Mouse (Mus musculus): ENCODE data around the gene Necap2. TPM values are rescaled to one million over a fixed set of nuclear protein-coding genes. Genes with fewer than 3 reads are reported as not detected.

Necap2 gene
- polyA plus RNA-seq, 1 experiment, result 22.6 TPM

DNA sequence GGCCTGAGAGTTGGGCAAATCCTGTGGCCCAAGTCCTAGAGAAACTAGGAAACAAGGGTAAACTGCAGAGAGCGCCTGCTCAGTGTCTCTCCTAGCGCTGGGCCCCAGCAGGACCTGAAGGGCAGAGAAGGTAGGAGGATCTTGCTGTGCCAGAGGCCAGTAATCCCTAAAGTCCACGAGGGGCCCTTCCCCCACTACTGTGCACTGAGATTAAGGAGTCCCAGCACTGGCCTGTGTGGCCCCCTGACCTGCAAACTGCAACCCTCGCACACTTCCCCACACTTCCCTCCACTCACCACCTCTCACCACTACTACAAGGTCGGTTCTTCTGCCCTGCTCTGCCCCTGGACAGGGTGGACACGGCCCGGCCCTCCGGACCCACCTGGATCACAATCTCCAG lies 25.0 kb downstream of the Necap2 start:
- Histone ChIP-seq H3K36me3 (ENCODE audit: control insufficient read depth) (no peaks in the 10 kb centered on the region), H3K4me3 (replicated peaks) (no peak overlapping the region), H3K9me3 (ENCODE audit: control insufficient read depth, low read length) (no peaks in the 10 kb centered on the region), H3K4me1 (ENCODE audit: control insufficient read depth) (no peaks in the 10 kb centered on the region; the same call in 1 of the 2 replicates), H3K27me3 (ENCODE audit: control insufficient read depth) (no peaks in the 10 kb centered on the region)
- TF ChIP-seq GATA1 (IDR thresholded peaks at IDR 0.05; ENCODE audit: low read length), result no peak
- TF ChIP-seq TAL1 (IDR thresholded peaks at IDR 0.05; ENCODE audit: low read length), result no peak

GRCm38 (mm10) chr4:141052442-141052841 lies 25.7 kb downstream of the Necap2 start:
- Histone ChIP-seq H3K4me1 (ENCODE audit: control insufficient read depth) (no peaks in the 10 kb centered on the region; the same call in 1 of the 2 replicates), H3K9me3 (ENCODE audit: control insufficient read depth, low read length) (no peaks in the 10 kb centered on the region), H3K27me3 (ENCODE audit: control insufficient read depth) (no peaks in the 10 kb centered on the region), H3K36me3 (ENCODE audit: control insufficient read depth) (no peaks in the 10 kb centered on the region), H3K4me3 (replicated peaks) (no peak overlapping the region)
- TF ChIP-seq GATA1 (IDR thresholded peaks at IDR 0.05; ENCODE audit: low read length), result no peak
- no peak for TF ChIP-seq TAL1 (IDR thresholded peaks at IDR 0.05; ENCODE audit: low read length)

DNA sequence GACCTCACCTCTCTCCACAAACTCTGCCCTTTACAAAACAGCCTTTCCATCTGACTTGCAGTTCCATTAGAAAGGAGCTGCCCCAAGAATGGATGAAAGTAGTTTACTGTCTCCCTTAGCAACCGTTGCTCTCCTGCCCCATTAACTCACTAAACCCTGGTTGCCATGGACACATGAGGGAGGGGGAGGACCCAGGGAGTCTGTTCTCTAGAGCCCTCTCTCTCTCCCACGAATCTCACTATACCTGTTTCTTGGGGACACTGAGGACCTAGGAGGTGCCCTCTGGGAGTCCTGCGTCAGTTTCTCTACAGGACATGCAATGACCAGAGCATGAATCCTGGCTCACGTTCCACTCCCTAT lies 28.7 kb downstream of the Necap2 start:
- no peaks in the 10 kb centered on the region; the same call in 1 of the 2 replicates for H3K36me3 ChIP-seq (ENCODE audit: control insufficient read depth)
- no peaks in the 10 kb centered on the region for H3K27me3 ChIP-seq (ENCODE audit: control insufficient read depth)
- H3K4me1 ChIP-seq (ENCODE audit: control insufficient read depth), result no peaks in the 10 kb centered on the region; the same call in 1 of the 2 replicates
- TF ChIP-seq TAL1 (IDR thresholded peaks at IDR 0.05; ENCODE audit: low read length), result no peak
- TF ChIP-seq GATA1 (IDR thresholded peaks at IDR 0.05; ENCODE audit: low read length), result no peak
- H3K9me3 ChIP-seq (ENCODE audit: control insufficient read depth, low read length), result no peaks in the 10 kb centered on the region
- no peak overlapping the region for H3K4me3 ChIP-seq (replicated peaks)

DNA sequence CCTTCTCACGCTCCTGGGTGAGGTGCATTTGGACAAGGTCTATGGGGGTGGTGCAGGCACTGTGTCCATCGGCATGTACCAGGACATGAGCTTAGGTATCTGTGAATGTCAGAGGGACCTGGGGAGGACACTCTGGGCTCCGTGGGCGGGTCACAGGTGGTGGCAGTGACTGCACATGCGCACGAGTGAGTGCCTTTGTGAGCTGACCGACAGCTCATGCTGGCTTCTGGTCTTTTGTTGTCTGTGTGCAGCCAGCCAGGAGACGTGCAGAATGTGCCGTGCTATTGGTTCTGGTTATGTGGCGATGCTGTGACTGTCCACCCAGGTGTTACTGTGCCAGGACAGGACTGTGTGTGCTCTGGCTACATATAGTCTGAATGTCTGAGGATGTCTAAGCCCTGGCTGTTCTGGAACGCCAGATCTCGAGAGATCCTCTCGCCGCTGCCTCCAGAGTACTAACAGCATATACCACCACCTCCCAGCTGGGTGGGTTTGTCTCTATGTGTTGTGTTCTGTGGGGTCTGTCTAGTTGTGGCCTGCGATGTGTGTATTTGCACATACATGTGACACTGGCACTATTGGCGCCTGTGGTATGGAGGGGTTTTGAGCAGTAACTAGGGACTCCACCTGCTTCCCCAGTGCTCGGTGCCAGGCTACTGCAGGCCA lies 29.2 kb downstream of the Necap2 start:
- H3K36me3 ChIP-seq (ENCODE audit: control insufficient read depth), result no peaks in the 10 kb centered on the region; the same call in 1 of the 2 replicates
- no peaks in the 10 kb centered on the region; the same call in 1 of the 2 replicates for H3K4me1 ChIP-seq (ENCODE audit: control insufficient read depth)
- H3K4me3 ChIP-seq (replicated peaks), result no peak overlapping the region
- no peaks in the 10 kb centered on the region for H3K27me3 ChIP-seq (ENCODE audit: control insufficient read depth)
- H3K9me3 ChIP-seq (ENCODE audit: control insufficient read depth, low read length), result no peaks in the 10 kb centered on the region
- TF ChIP-seq GATA1 (IDR thresholded peaks at IDR 0.05; ENCODE audit: low read length) (no peak), TAL1 (IDR thresholded peaks at IDR 0.05; ENCODE audit: low read length) (no peak)

- Histone ChIP-seq H3K9me3 (ENCODE audit: control insufficient read depth, low read length) (no peaks in the 10 kb centered on the region), H3K36me3 (ENCODE audit: control insufficient read depth) (no peaks in the 10 kb centered on the region; the same call in 1 of the 2 replicates), H3K27me3 (ENCODE audit: control insufficient read depth) (no peaks in the 10 kb centered on the region), H3K4me1 (ENCODE audit: control insufficient read depth) (peaks cover 1% of the 10 kb centered on the region; the same call in 1 of the 2 replicates), H3K4me3 (replicated peaks) (no peak overlapping the region)
- TF ChIP-seq GATA1 (IDR thresholded peaks at IDR 0.05; ENCODE audit: low read length), result no peak
- no peak for TF ChIP-seq TAL1 (IDR thresholded peaks at IDR 0.05; ENCODE audit: low read length)
Observed at GRCm38 (mm10) chr4:141044816-141045215, 33.3 kb downstream of the Necap2 start.

GRCm38 (mm10) chr4:141041117-141041516 lies 37.0 kb downstream of the Necap2 start:
- no peak for TF ChIP-seq GATA1 (IDR thresholded peaks at IDR 0.05; ENCODE audit: low read length)
- no peak for TF ChIP-seq TAL1 (IDR thresholded peaks at IDR 0.05; ENCODE audit: low read length)
- Histone ChIP-seq H3K9me3 (ENCODE audit: control insufficient read depth, low read length) (no peaks in the 10 kb centered on the region), H3K36me3 (ENCODE audit: control insufficient read depth) (no peaks in the 10 kb centered on the region; the same call in 1 of the 2 replicates), H3K4me3 (replicated peaks) (no peak overlapping the region), H3K27me3 (ENCODE audit: control insufficient read depth) (no peaks in the 10 kb centered on the region), H3K4me1 (ENCODE audit: control insufficient read depth) (peaks cover 1% of the 10 kb centered on the region; the same call in 1 of the 2 replicates)

- Histone ChIP-seq H3K27me3 (ENCODE audit: control insufficient read depth) (no peaks in the 10 kb centered on the region), H3K36me3 (ENCODE audit: control insufficient read depth) (no peaks in the 10 kb centered on the region; the same call in 1 of the 2 replicates), H3K4me3 (replicated peaks) (no peak overlapping the region), H3K4me1 (ENCODE audit: control insufficient read depth) (peaks cover 5% of the 10 kb centered on the region), H3K9me3 (ENCODE audit: control insufficient read depth, low read length) (no peaks in the 10 kb centered on the region)
- no peak for TF ChIP-seq TAL1 (IDR thresholded peaks at IDR 0.05; ENCODE audit: low read length)
- TF ChIP-seq GATA1 (IDR thresholded peaks at IDR 0.05; ENCODE audit: low read length), result no peak
Observed at GRCm38 (mm10) chr4:141033606-141034549, 44.3 kb downstream of the Necap2 start.

- H3K4me3 ChIP-seq (replicated peaks), result no peak overlapping the region
- H3K4me1 ChIP-seq (ENCODE audit: control insufficient read depth), result peaks cover 5% of the 10 kb centered on the region
- TF ChIP-seq TAL1 (IDR thresholded peaks at IDR 0.05; ENCODE audit: low read length) (no peak), GATA1 (IDR thresholded peaks at IDR 0.05; ENCODE audit: low read length) (no peak)
- H3K36me3 ChIP-seq (ENCODE audit: control insufficient read depth), result no peaks in the 10 kb centered on the region; the same call in 1 of the 2 replicates
- H3K27me3 ChIP-seq (ENCODE audit: control insufficient read depth), result no peaks in the 10 kb centered on the region
- no peaks in the 10 kb centered on the region for H3K9me3 ChIP-seq (ENCODE audit: control insufficient read depth, low read length)
Observed at GRCm38 (mm10) chr4:141031733-141032132, 46.4 kb downstream of the Necap2 start.

Measured in erythroblast, embryonic 14.5 days (primary cell).